8 mouse cellular contexts compared by ENCODE assay signal in genomic region chr2:26474789-26475504, GRCm38 (mm10). TPM values are rescaled to one million over a fixed set of nuclear protein-coding genes. Genes with fewer than 3 reads are reported as not detected.
DNase-seq lines count a peak whose midpoint lies in the region; ATAC-seq and TF ChIP-seq lines count a peak whose summit lies in the region.

No protein-coding gene starts in this region.

- no peaks in the 10 kb centered on the region for H3K4me1 ChIP-seq in intestine, postnatal 0 days (replicated peaks; ENCODE audit: control insufficient read depth, insufficient read depth, low read length)
- peaks cover 19% of the 10 kb centered on the region for H3K4me1 ChIP-seq in lung, adult 2 months (ENCODE audit: control insufficient read depth, insufficient read depth, low read length)

- peaks cover 90% of the 10 kb centered on the region for H3K36me3 ChIP-seq in intestine, postnatal 0 days (ENCODE audit: control insufficient read depth, insufficient read depth)

- no peak overlapping the region for H3K9ac ChIP-seq in intestine, postnatal 0 days (ENCODE audit: low read depth, low read length)

- peak; percentile 20; the same call in 1 of the 2 replicates for ATAC-seq in intestine, postnatal 0 days

- H3K4me2 ChIP-seq in intestine, postnatal 0 days (replicated peaks; ENCODE audit: low read depth), result 0 out of 2 replicates have a peak overlapping the region, but pooled peaks have one; percentile 13

- H3K4me3 ChIP-seq in intestine, postnatal 0 days (ENCODE audit: low read depth, low read length), result no peak overlapping the region
- H3K4me3 ChIP-seq in lung, adult 2 months (replicated peaks; ENCODE audit: extremely low read depth, low read depth, low read length), result no peak overlapping the region

- no peak for TF ChIP-seq POLR2A in lung, adult 2 months (IDR thresholded peaks at IDR 0.05; ENCODE audit: borderline replicate concordance, extremely low read depth, low read depth, low read length)

- DNase-seq in gastrocnemius, adult 18-20 months (ENCODE audit: low spot score), result peak; percentile 50
- no peak for DNase-seq in gastrocnemius, adult 8-10 months (ENCODE audit: low spot score in 2 of 2)
- DNase-seq in heart, adult 18-20 months, result peak; percentile 80 to 94
- peak; percentile 69 for DNase-seq in lung, adult 2 months
- DNase-seq in skeletal muscle tissue, adult 2 months (ENCODE audit: low read depth, low spot score), result peak; percentile 56
- DNase-seq in urinary bladder, postnatal 14 days (ENCODE audit: low spot score), result no peak
- DNase-seq in cerebellum, postnatal 4 days (ENCODE audit: low spot score in 2 of 2), result no peak

- WGBS in intestine, postnatal 0 days, result 35% methylated on average over 9 of the region's 9 CpGs
- WGBS in lung, adult 2 months, result 27% methylated on average over 9 of the region's 9 CpGs

- H3K27me3 ChIP-seq in intestine, postnatal 0 days (replicated peaks; ENCODE audit: control insufficient read depth, insufficient read depth, low read length), result no peaks in the 10 kb centered on the region

- no peaks in the 10 kb centered on the region for H3K9me3 ChIP-seq in intestine, postnatal 0 days (ENCODE audit: control insufficient read depth)

- peak; percentile 71 for TF ChIP-seq CTCF in intestine, postnatal 0 days (IDR thresholded peaks at IDR 0.05; ENCODE audit: low read depth)
- peak; percentile 60 for TF ChIP-seq CTCF in lung, adult 2 months (IDR thresholded peaks at IDR 0.05; ENCODE audit: insufficient read depth, low read length)

- H3K27ac ChIP-seq in intestine, postnatal 0 days (ENCODE audit: low read depth, low read length), result peak overlapping the region; percentile 36; the same call in 1 of the 2 replicates

RNA-seq across cellular contexts. Expression of gene Sec16a, which starts 29.9 kb away (rescaled TPM):
- 10 to 100 TPM; 23.5 to 24.8 TPM for total RNA-seq in gastrocnemius, adult 18-20 months (2021)
- 10 to 100 TPM; 22.2 to 26.6 (median 24.3) TPM for total RNA-seq in gastrocnemius, adult 8-10 months (2022)
- total RNA-seq in heart, adult 18-20 months (2021), result 10 to 100 TPM; 38.9 to 39.2 TPM
- polyA plus RNA-seq in intestine, postnatal 0 days (2015; fragmentation: Nextera tagmentation; extraction: Ambion mirVana), result 17.4 and 18.3 TPM in 2 replicates
- 69.0 and 72.8 TPM in 2 replicates for polyA plus RNA-seq in lung, adult 2 months (2012; rRNA removed)

RNA-seq across cellular contexts. Expression of gene Notch1, which starts 41.5 kb away (rescaled TPM):
- 10 to 100 TPM in 1 of 2 experiments, 1 to 10 TPM in 1; 6.1 to 10.0 TPM for total RNA-seq in gastrocnemius, adult 18-20 months (2021)
- 1 to 10 TPM; 4.9 to 7.0 (median 5.2) TPM for total RNA-seq in gastrocnemius, adult 8-10 months (2022)
- 10 to 100 TPM; 29.8 to 30.5 TPM for total RNA-seq in heart, adult 18-20 months (2021)
- polyA plus RNA-seq in intestine, postnatal 0 days (2015; fragmentation: Nextera tagmentation; extraction: Ambion mirVana), result 3.6 and 3.7 TPM in 2 replicates
- polyA plus RNA-seq in lung, adult 2 months (2012; rRNA removed), result 108 and 124 TPM in 2 replicates

Comparison
In these comparisons a context has a peak if more than half of its experiments do, and no peak if none do; other contexts are left out.
1. DNase-seq: peak in gastrocnemius, adult 18-20 months (single experiment), heart, adult 18-20 months (2 of 2), lung, adult 2 months (single experiment) and skeletal muscle tissue, adult 2 months (single experiment); none in gastrocnemius, adult 8-10 months (0 of 2), urinary bladder, postnatal 14 days (single experiment) and cerebellum, postnatal 4 days (0 of 2).